Mouse (Mus musculus) heart, adult 18-20 months (tissue): Measurements from ENCODE around the gene Ldhb. TPM values are rescaled to one million over a fixed set of nuclear protein-coding genes. Genes with fewer than 3 reads are reported as not detected.
"Not testable (repeated sequence)": the region's sequence is repeated elsewhere in the genome, so short reads cannot be mapped to it uniquely, and the experiment has no call there.

Experiments used
- DNase-seq, 2 experiments: peaks; one replicate each; pipeline ENCODE4 v3.0.0; 2021 to 2022; ENCODE audit warnings: mixed read lengths in 1 of 2
- long read RNA-seq, 2 experiments: library from polyadenylated mRNA; stranded (forward); transcript quantifications; one replicate each; pipeline ENCODE4 v2.0.0; 2021
- total RNA-seq, 2 experiments: library from RNA; stranded (reverse); gene quantifications; 2 replicates each; pipeline ENCODE4 v1.2.3; 2021

Ldhb gene
- total RNA-seq, result 1,000 to 10,000 TPM; 3,158 to 3,186 TPM
- long read RNA-seq, experiment 1, transcript Ldhb-201 (8 exons, 1,304 nt), result major isoform, 2,629 of 2,925 reads
- long read RNA-seq, experiment 1, partial matches to known transcripts, result 214 of 2,925 reads
- long read RNA-seq, experiment 1, other reads (novel, unspliced or antisense), result 82 of 2,925 reads
- long read RNA-seq, experiment 2, transcript Ldhb-201 (8 exons, 1,304 nt), result major isoform, 1,357 of 1,569 reads
- long read RNA-seq, experiment 2, partial matches to known transcripts, result 125 of 1,569 reads
- long read RNA-seq, experiment 2, other reads (novel, unspliced or antisense), result 87 of 1,569 reads

- peak; percentile 90 to 94 for DNase-seq
Observed at GRCm38 (mm10) chr6:142507785-142508162, at the start of gene Ldhb. Ldhb (minus strand) TSS chr6:142507957.

GRCm38 (mm10) chr6:142555988-142556387, 48.2 kb upstream of the Ldhb start:
- no peak for DNase-seq

- peak; percentile 51 to 57 for DNase-seq
Observed at GRCm38 (mm10) chr6:142551482-142551881, 43.7 kb upstream of the Ldhb start.

GRCm38 (mm10) chr6:142550871-142551270, 43.1 kb upstream of the Ldhb start:
- no peak for DNase-seq

- no peak for DNase-seq
Observed at GRCm38 (mm10) chr6:142548377-142548776, 40.6 kb upstream of the Ldhb start.

GRCm38 (mm10) chr6:142545132-142545531, 37.4 kb upstream of the Ldhb start:
- DNase-seq, result peak; percentile 42 to 49

- no peak for DNase-seq
Observed at GRCm38 (mm10) chr6:142543648-142544047, 35.9 kb upstream of the Ldhb start.

- DNase-seq, result no peak
Observed at GRCm38 (mm10) chr6:142542800-142543175, 35.0 kb upstream of the Ldhb start.

- no peak for DNase-seq
Observed at GRCm38 (mm10) chr6:142542082-142542799, 34.5 kb upstream of the Ldhb start.

- no peak for DNase-seq
Observed at GRCm38 (mm10) chr6:142540561-142541160, 32.9 kb upstream of the Ldhb start.

- DNase-seq, result no peak
Observed at GRCm38 (mm10) chr6:142540131-142540530, 32.4 kb upstream of the Ldhb start.

- DNase-seq, result peak; percentile 55 to 71
Observed at GRCm38 (mm10) chr6:142538503-142538902, 30.7 kb upstream of the Ldhb start.

- peak in 1 of 2 experiments; percentile 25 for DNase-seq
Observed at GRCm38 (mm10) chr6:142533412-142533811, 25.7 kb upstream of the Ldhb start.

GRCm38 (mm10) chr6:142532686-142533085, 24.9 kb upstream of the Ldhb start:
- no peak for DNase-seq

- DNase-seq, result no peak
Observed at GRCm38 (mm10) chr6:142532141-142532540, 24.4 kb upstream of the Ldhb start.

GRCm38 (mm10) chr6:142530378-142530777, 22.6 kb upstream of the Ldhb start:
- DNase-seq, result no peak

GRCm38 (mm10) chr6:142529680-142530079, 21.9 kb upstream of the Ldhb start:
- no peak for DNase-seq

GRCm38 (mm10) chr6:142527931-142528562, 20.3 kb upstream of the Ldhb start:
- DNase-seq, result no peak

- peak; percentile 65 to 87 for DNase-seq
Observed at GRCm38 (mm10) chr6:142524635-142525308, 17.0 kb upstream of the Ldhb start.

- peak; percentile 74 to 81 for DNase-seq
Observed at GRCm38 (mm10) chr6:142521591-142522110, 13.9 kb upstream of the Ldhb start.

- DNase-seq, result peak in 1 of 2 experiments; percentile 59
Observed at GRCm38 (mm10) chr6:142519110-142519509, 11.4 kb upstream of the Ldhb start.

- DNase-seq, result not testable (repeated sequence)
Observed at GRCm38 (mm10) chr6:142515379-142515778, 7.6 kb upstream of the Ldhb start.
